Mouse (Mus musculus) limb, embryonic 14.5 days (tissue): ENCODE data around the gene Nfatc2. TPM values are rescaled to one million over a fixed set of nuclear protein-coding genes. Genes with fewer than 3 reads are reported as not detected.

Experiments
- ATAC-seq: fragments of 200-750 bp; cut with Nextera tagmentation; 2 replicates; pipeline ENCODE4 v1.8.0; 2017; ENCODE audit warnings: low read depth, moderate number of reproducible peaks, moderate TSS enrichment; ENCODE audit not compliant: low FRiP score
- DNase-seq: peaks from one replicate; pipeline ENCODE4 v3.0.0-alpha.2; 2015; ENCODE audit warnings: low spot score
- H3K27ac ChIP-seq: fragments of 300-500 bp; sonication (generic); replicated peaks from 2 replicates; pipeline ENCODE4 v1.5.1; 2014; ENCODE audit warnings: low read depth, mild to moderate bottlenecking, low read length, moderate library complexity, mixed read lengths
- H3K27me3 ChIP-seq: fragments of 300-500 bp; sonication (generic); 2 replicates; pipeline ENCODE4 v1.6.1; 2014; ENCODE audit warnings: low read length, mixed read lengths; ENCODE audit not compliant: control insufficient read depth, insufficient read depth
- H3K36me3 ChIP-seq: fragments of 300-500 bp; sonication (generic); 2 replicates; pipeline ENCODE4 v1.6.1; 2014; ENCODE audit warnings: mild to moderate bottlenecking, low read length, moderate library complexity, mixed read lengths; ENCODE audit not compliant: control insufficient read depth, insufficient read depth
- H3K4me1 ChIP-seq: fragments of 300-500 bp; sonication (generic); 2 replicates; pipeline ENCODE4 v1.6.1; 2014; ENCODE audit warnings: antibody characterized with exemption, low read length, mixed read lengths; ENCODE audit not compliant: control insufficient read depth, insufficient read depth
- H3K4me2 ChIP-seq: fragments of 300-500 bp; sonication (generic); replicated peaks from 2 replicates; pipeline ENCODE4 v1.6.1; 2014; ENCODE audit warnings: low read depth, mild to moderate bottlenecking, low read length, moderate library complexity; ENCODE audit not compliant: severe bottlenecking
- H3K4me3 ChIP-seq: fragments of 300-500 bp; sonication (generic); replicated peaks from 2 replicates; pipeline ENCODE4 v1.5.1; 2014; ENCODE audit warnings: low read length
- H3K9ac ChIP-seq: fragments of 300-500 bp; sonication (generic); 2 replicates; pipeline ENCODE4 v1.6.1; 2014; ENCODE audit warnings: mild to moderate bottlenecking, low read depth, low read length, moderate library complexity; ENCODE audit not compliant: severe bottlenecking
- H3K9me3 ChIP-seq: fragments of 300-500 bp; sonication (generic); 2 replicates; pipeline ENCODE4 v1.6.1; 2016; ENCODE audit warnings: low read length; ENCODE audit not compliant: control insufficient read depth
- POLR2A ChIP-seq: fragments of 200-500 bp; IDR thresholded peaks from 2 replicates; pipeline ENCODE4 v1.8.0; 2012; ENCODE audit warnings: inconsistent platforms, mild to moderate bottlenecking, moderate library complexity, borderline replicate concordance; ENCODE audit not compliant: insufficient read depth, insufficient read length; ENCODE audit errors: extremely low read depth
- WGBS: fragments of 180-500 bp; shearing (Covaris S2); extraction: QIAGEN DNeasy Blood & Tissue Kit; methylation state at CpG from one replicate; pipeline ENCODE4 v1.1.7; 2014; 5-methylcytosine and 5-hydroxymethylcytosine counted together
- polyA plus RNA-seq, 2 experiments: library from polyadenylated mRNA; depleted of rRNA in 1 of 2; stranded (reverse) in 1 of 2; unstranded in 1 of 2; fragments of >200 nt; fragmentation: Nextera tagmentation in 1 of 2; extraction: Ambion mirVana in 1 of 2; gene quantifications; 2 replicates each; pipeline versions ENCODE4 v1.2.1 to v1.2.3; 2012 to 2014

Gene Nfatc2
- polyA plus RNA-seq, 2 experiments, result 9.0 to 9.4 TPM

DNA sequence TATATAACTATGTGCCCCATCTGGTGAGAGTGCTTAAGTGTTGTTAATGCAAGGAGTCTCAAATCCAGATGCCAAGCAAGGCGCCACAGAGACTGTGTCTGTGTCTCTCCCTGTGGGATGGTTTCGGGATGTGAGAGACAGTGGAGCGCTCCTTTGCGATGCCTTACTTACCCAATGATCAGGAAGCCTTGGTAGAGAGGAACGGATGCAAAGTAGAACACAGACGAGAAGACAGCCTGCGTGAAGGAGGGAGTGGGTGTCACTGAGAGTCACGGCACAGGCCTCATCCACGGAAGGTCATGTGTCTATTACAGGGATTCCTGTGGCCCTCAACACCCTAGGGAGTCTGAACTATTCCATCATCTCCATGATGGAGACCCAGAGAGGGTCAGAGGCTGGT is 39.0 kb upstream of the Nfatc2 start:
- Histone ChIP-seq H3K9me3 (no peaks in the 10 kb centered on the region), H3K4me1 (no peaks in the 10 kb centered on the region), H3K4me2 (no peak overlapping the region), H3K27ac (no peak overlapping the region), H3K27me3 (no peaks in the 10 kb centered on the region), H3K4me3 (no peak overlapping the region), H3K9ac (no peak overlapping the region), H3K36me3 (peaks cover 33% of the 10 kb centered on the region)
- no peak for TF ChIP-seq POLR2A
- ATAC-seq, result no peak
- no peak for DNase-seq
- 90% methylated on average over 9 of the region's 9 CpGs for WGBS

DNA sequence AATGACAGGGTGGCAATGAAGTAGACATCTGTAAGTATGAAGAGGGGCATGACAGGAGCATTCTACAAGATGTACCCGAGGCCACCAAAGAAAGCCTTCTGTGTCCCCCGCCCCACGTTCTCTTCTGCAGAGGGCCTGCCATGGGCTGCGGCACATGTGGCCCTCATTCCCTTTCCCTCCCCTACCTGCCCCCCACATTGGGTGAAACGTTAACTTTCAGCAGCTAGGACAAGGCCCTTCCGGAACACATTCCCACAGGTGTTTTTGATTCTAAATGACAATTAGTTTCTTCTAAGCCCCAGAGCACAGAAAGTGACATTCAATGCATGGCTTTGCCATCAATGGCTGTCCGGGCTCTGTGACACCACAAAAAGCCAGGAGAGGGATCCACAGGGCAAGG is 33.4 kb upstream of the Nfatc2 start:
- DNase-seq, result no peak
- Histone ChIP-seq H3K9ac (no peak overlapping the region), H3K36me3 (peaks cover 15% of the 10 kb centered on the region; the same call in 1 of the 2 replicates), H3K4me2 (no peak overlapping the region), H3K4me1 (peaks cover 4% of the 10 kb centered on the region; the same call in 1 of the 2 replicates), H3K4me3 (no peak overlapping the region), H3K9me3 (no peaks in the 10 kb centered on the region), H3K27ac (no peak overlapping the region), H3K27me3 (no peaks in the 10 kb centered on the region)
- TF ChIP-seq POLR2A, result no peak
- WGBS, result 43% methylated on average over 7 of the region's 7 CpGs
- no peak for ATAC-seq

DNA sequence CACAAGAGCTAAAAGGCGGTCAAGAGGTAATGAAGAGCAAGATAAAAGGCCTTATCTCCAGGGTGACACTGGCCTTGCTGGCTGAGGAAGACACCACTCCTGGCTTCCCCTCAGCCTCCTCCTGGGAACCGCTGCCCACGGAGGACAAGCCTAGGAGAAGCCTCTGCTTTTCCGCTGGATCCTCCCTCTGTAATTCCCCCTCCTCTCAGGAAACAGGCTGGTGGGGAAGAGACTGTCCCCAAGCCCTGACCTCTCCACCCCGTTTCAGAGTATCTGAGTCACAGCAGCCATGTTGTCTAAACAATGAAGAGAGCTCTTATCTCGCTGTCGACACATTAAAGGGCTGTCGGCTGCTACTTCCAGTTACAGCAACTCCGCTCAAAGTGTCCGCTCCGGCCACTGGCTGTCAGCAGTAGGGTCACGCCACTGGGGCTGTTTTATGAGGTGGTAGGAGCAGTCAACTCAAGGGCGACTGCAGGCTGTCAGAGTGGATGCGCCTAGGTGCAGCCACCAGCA is 31.9 kb upstream of the Nfatc2 start:
- Histone ChIP-seq H3K4me2 (no peak overlapping the region), H3K4me3 (no peak overlapping the region), H3K9me3 (no peaks in the 10 kb centered on the region), H3K27ac (no peak overlapping the region), H3K9ac (no peak overlapping the region), H3K27me3 (no peaks in the 10 kb centered on the region), H3K4me1 (peaks cover 7% of the 10 kb centered on the region; the same call in 1 of the 2 replicates), H3K36me3 (peaks cover 12% of the 10 kb centered on the region; the same call in 1 of the 2 replicates)
- WGBS, result 36% methylated on average over 14 of the region's 14 CpGs
- TF ChIP-seq POLR2A, result no peak
- ATAC-seq, result no peak
- no peak for DNase-seq

DNA sequence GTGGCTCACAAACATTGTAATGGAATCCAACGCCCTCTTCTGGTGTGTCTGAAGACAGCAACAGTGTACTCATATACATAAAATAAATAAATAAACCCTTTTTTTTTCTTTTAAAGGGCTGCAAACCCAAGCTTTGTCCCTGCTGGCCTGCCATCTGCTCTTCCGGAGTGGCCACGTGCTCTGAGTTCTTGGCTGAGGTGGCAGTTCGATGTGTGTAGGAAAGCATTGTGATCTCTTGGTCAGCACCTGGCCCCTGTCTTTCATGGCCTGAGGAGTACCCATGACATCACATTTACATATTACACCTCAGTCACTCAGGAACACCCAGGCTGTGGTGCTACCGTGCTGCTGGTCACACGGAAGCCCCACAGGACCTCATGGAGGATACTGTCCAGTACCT is 31.1 kb upstream of the Nfatc2 start:
- no peak overlapping the region for H3K27ac ChIP-seq
- no peaks in the 10 kb centered on the region for H3K9me3 ChIP-seq
- no peak overlapping the region for H3K4me3 ChIP-seq
- no peak for TF ChIP-seq POLR2A
- WGBS, result 75% methylated on average over 6 of the region's 6 CpGs
- peaks cover 15% of the 10 kb centered on the region for H3K4me1 ChIP-seq
- H3K9ac ChIP-seq, result no peak overlapping the region
- no peak overlapping the region for H3K4me2 ChIP-seq
- no peaks in the 10 kb centered on the region for H3K27me3 ChIP-seq
- no peak for DNase-seq
- ATAC-seq, result no peak
- H3K36me3 ChIP-seq, result peaks cover 12% of the 10 kb centered on the region; the same call in 1 of the 2 replicates

DNA sequence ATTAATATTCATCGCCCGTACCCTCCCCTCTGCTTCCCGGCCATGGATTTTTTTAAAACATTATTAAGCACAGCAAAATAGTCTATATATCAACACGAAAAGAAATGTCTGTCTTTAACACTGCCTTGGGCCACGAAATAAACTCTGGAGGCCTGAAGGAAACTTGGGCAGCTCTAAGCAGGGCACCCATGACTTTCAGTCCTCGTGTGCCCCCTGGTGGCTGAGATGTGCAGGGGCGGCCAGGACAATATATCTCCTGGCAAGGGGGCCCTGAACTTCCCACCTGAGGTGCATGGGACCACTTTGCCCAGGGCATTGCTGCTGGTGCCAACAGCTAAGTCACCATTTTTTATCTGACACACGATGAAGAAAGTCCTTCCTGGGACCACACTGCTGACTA is 27.3 kb upstream of the Nfatc2 start:
- no peak overlapping the region for H3K4me3 ChIP-seq
- H3K27me3 ChIP-seq, result no peaks in the 10 kb centered on the region
- no peak for TF ChIP-seq POLR2A
- no peak overlapping the region for H3K9ac ChIP-seq
- peak; percentile 75 for ATAC-seq
- no peak overlapping the region for H3K27ac ChIP-seq
- 0 out of 2 replicates have a peak, but pooled peaks cover 2% of the 10 kb centered on the region for H3K9me3 ChIP-seq
- H3K4me2 ChIP-seq, result no peak overlapping the region
- peaks cover 4% of the 10 kb centered on the region; the same call in 1 of the 2 replicates for H3K36me3 ChIP-seq
- H3K4me1 ChIP-seq, result peaks cover 25% of the 10 kb centered on the region
- 16% methylated on average over 8 of the region's 8 CpGs for WGBS
- peak; percentile 81 for DNase-seq
